Mouse (Mus musculus): Measurements from ENCODE around the gene Sag. TPM values are rescaled to one million over a fixed set of nuclear protein-coding genes. Genes with fewer than 3 reads are reported as not detected.

Sag gene
- polyA plus RNA-seq, 1 experiment from 2014 or later, result 0.53 TPM

DNA sequence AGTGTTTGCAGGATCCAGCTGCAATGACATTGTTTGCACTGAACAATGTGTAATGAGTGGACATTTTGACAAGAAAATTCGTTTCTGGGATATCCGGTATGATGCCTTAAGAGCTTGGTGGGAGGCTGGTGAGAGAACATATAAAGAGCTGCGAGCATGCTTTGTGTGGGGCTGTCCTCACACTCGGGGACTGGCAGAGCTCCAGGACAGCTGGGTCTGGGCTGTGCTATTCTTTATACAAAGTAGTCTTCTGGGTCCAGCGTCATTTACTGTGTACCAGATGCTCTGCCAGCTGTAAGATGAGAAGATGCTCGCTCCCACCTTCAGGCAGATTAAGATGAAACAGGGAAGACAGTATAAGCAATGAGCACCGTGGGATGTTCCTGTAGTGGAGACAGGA lies 17.2 kb upstream of the Sag start:
- 45% methylated on average over 7 of the region's 7 CpGs for WGBS
- Histone ChIP-seq H3K27me3 (ENCODE audit: control insufficient read depth, insufficient read depth, low read length) (no peaks in the 10 kb centered on the region), H3K4me3 (ENCODE audit: low read depth, low read length) (no peak overlapping the region), H3K27ac (replicated peaks) (peak overlapping the region; percentile 49; the same call in 1 of the 2 replicates), H3K4me2 (replicated peaks; ENCODE audit: low read depth) (no peak overlapping the region), H3K9me3 (ENCODE audit: control insufficient read depth, low read length) (no peaks in the 10 kb centered on the region), H3K9ac (ENCODE audit: low read length) (no peak overlapping the region), H3K4me1 (replicated peaks; ENCODE audit: control insufficient read depth, insufficient read depth) (no peaks in the 10 kb centered on the region), H3K36me3 (ENCODE audit: control insufficient read depth, insufficient read depth, low read length) (peaks cover 30% of the 10 kb centered on the region)
- TF ChIP-seq EP300 (optimal IDR thresholded peaks at IDR 0.05), result no peak
- TF ChIP-seq CTCF (IDR thresholded peaks at IDR 0.05; ENCODE audit: low read depth), result no peak
- ATAC-seq (ENCODE audit: low FRiP score, low TSS enrichment) (peak; percentile 59; the same call in 1 of the 2 replicates), DNase-seq (ENCODE audit: low spot score) (peak; percentile 25)

DNA sequence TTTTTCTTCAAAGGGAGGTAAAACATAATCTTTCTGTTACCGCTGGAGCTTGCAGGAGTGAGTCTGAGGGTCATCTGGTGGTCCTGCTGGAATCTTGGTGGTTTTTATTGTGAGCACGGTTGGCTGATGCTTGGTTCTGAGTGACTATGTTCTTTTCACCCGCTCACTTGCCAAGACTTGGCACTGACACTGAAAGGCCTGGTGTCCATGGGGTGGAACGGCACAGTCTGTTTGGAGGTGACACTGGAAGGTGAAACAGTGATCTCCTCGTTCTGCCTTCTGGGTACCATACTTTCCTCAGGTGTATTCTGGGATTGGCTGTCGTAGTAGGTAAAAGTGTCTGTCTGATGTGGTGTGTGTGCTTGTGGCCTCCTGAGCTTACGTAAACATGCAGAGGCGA lies 13.8 kb upstream of the Sag start:
- Histone ChIP-seq H3K4me1 (replicated peaks; ENCODE audit: control insufficient read depth, insufficient read depth) (no peaks in the 10 kb centered on the region), H3K4me3 (ENCODE audit: low read depth, low read length) (no peak overlapping the region), H3K9ac (ENCODE audit: low read length) (no peak overlapping the region), H3K4me2 (replicated peaks; ENCODE audit: low read depth) (no peak overlapping the region), H3K27ac (replicated peaks) (no peak overlapping the region), H3K9me3 (ENCODE audit: control insufficient read depth, low read length) (no peaks in the 10 kb centered on the region), H3K27me3 (ENCODE audit: control insufficient read depth, insufficient read depth, low read length) (no peaks in the 10 kb centered on the region), H3K36me3 (ENCODE audit: control insufficient read depth, insufficient read depth, low read length) (peaks cover 31% of the 10 kb centered on the region)
- no peak for ATAC-seq (ENCODE audit: low FRiP score, low TSS enrichment)
- DNase-seq (ENCODE audit: low spot score), result no peak
- 91% methylated on average over 8 of the region's 8 CpGs for WGBS
- no peak for TF ChIP-seq EP300 (optimal IDR thresholded peaks at IDR 0.05)
- TF ChIP-seq CTCF (IDR thresholded peaks at IDR 0.05; ENCODE audit: low read depth), result no peak

DNA sequence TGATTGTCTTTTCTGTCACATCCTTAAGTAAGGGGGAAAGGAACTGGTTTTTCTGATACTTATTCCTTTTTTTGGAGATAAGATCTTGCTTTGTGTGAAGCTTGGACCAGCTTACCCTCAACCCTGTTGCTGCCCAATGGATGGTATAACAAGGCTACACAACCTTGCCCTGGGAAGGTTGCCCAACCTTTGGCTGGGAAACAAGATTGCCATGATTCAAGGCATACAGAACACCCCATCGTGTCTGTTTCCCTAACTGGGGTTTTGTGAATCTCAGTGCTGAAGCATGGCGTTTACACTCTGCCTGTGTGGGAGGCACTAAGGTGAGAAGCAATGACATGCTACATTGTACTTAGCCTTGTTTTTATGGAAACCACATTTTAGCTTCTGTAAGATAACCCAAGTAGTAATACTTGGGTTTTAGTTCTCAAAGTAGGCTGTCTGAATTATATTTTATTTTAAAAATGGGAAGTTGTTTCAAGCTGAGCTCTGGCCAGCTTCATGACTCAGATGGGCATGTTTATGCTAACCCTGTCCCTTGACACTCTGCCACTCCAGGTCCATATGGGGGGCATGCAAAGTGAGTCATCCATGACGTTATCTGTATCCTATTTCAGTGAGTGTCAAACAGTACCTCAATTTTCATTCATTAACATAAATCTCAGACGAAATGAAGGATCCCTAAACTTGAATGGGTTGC lies 10.9 kb upstream of the Sag start:
- Histone ChIP-seq H3K27me3 (ENCODE audit: control insufficient read depth, insufficient read depth, low read length) (no peaks in the 10 kb centered on the region), H3K4me1 (replicated peaks; ENCODE audit: control insufficient read depth, insufficient read depth) (no peaks in the 10 kb centered on the region), H3K4me2 (replicated peaks; ENCODE audit: low read depth) (no peak overlapping the region), H3K4me3 (ENCODE audit: low read depth, low read length) (no peak overlapping the region), H3K27ac (replicated peaks) (no peak overlapping the region), H3K9me3 (ENCODE audit: control insufficient read depth, low read length) (no peaks in the 10 kb centered on the region), H3K36me3 (ENCODE audit: control insufficient read depth, insufficient read depth, low read length) (peaks cover 19% of the 10 kb centered on the region), H3K9ac (ENCODE audit: low read length) (no peak overlapping the region)
- ATAC-seq (ENCODE audit: low FRiP score, low TSS enrichment), result no peak
- WGBS, result 76% methylated on average over 4 of the region's 4 CpGs
- no peak for DNase-seq (ENCODE audit: low spot score)
- TF ChIP-seq CTCF (IDR thresholded peaks at IDR 0.05; ENCODE audit: low read depth) (no peak), EP300 (optimal IDR thresholded peaks at IDR 0.05) (no peak)

DNA sequence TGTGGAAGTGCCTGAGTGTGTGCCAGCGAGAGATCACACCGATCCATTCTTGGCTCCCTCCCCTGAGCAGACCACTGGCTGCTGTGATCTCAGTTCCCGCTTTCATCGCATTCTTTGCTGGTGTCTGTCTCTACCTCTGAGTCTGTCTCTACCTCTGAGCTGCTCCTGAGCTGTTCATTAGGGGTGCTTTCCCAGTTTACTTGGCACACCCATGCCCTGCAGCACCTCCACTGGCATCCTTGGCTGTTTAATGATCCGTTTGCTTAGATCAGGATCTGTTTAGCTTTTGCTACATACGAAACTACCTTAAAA lies 10.4 kb upstream of the Sag start:
- no peaks in the 10 kb centered on the region for H3K4me1 ChIP-seq (replicated peaks; ENCODE audit: control insufficient read depth, insufficient read depth)
- no peaks in the 10 kb centered on the region for H3K27me3 ChIP-seq (ENCODE audit: control insufficient read depth, insufficient read depth, low read length)
- no peak overlapping the region for H3K4me3 ChIP-seq (ENCODE audit: low read depth, low read length)
- DNase-seq (ENCODE audit: low spot score), result no peak
- H3K27ac ChIP-seq (replicated peaks), result no peak overlapping the region
- no peak overlapping the region for H3K4me2 ChIP-seq (replicated peaks; ENCODE audit: low read depth)
- no peak for TF ChIP-seq EP300 (optimal IDR thresholded peaks at IDR 0.05)
- 80% methylated on average over 6 of the region's 6 CpGs for WGBS
- no peak for ATAC-seq (ENCODE audit: low FRiP score, low TSS enrichment)
- no peak overlapping the region for H3K9ac ChIP-seq (ENCODE audit: low read length)
- H3K36me3 ChIP-seq (ENCODE audit: control insufficient read depth, insufficient read depth, low read length), result peaks cover 19% of the 10 kb centered on the region
- H3K9me3 ChIP-seq (ENCODE audit: control insufficient read depth, low read length), result no peaks in the 10 kb centered on the region

DNA sequence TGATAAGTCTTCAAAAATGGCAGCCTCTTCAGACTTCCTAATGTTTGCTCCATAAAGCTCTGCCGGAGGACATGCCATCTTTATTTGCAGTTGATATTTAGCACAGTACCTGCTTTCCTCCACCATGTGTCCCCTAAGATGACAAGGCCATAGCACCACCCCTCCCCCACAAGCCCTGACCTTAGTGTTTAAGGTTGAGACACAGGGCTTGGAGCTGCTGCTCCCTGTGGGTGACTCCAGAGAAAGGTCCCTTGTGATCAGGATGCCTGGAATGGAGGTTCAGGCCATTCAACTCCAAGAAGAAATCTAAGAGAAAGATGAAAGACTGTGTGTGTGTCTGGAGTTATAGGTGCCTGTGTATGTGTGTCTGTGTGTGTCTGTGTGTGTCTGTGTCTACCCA lies 5.8 kb upstream of the Sag start:
- 70% methylated on average over 1 of the region's 1 CpGs for WGBS
- Histone ChIP-seq H3K9ac (ENCODE audit: low read length) (no peak overlapping the region), H3K9me3 (ENCODE audit: control insufficient read depth, low read length) (no peaks in the 10 kb centered on the region), H3K36me3 (ENCODE audit: control insufficient read depth, insufficient read depth, low read length) (no peaks in the 10 kb centered on the region), H3K4me2 (replicated peaks; ENCODE audit: low read depth) (no peak overlapping the region), H3K27ac (replicated peaks) (no peak overlapping the region), H3K27me3 (ENCODE audit: control insufficient read depth, insufficient read depth, low read length) (no peaks in the 10 kb centered on the region), H3K4me1 (replicated peaks; ENCODE audit: control insufficient read depth, insufficient read depth) (no peaks in the 10 kb centered on the region), H3K4me3 (ENCODE audit: low read depth, low read length) (no peak overlapping the region)
- no peak for ATAC-seq (ENCODE audit: low FRiP score, low TSS enrichment)
- DNase-seq (ENCODE audit: low spot score), result no peak
- TF ChIP-seq EP300 (optimal IDR thresholded peaks at IDR 0.05) (no peak), CTCF (IDR thresholded peaks at IDR 0.05; ENCODE audit: low read depth) (no peak)

DNA sequence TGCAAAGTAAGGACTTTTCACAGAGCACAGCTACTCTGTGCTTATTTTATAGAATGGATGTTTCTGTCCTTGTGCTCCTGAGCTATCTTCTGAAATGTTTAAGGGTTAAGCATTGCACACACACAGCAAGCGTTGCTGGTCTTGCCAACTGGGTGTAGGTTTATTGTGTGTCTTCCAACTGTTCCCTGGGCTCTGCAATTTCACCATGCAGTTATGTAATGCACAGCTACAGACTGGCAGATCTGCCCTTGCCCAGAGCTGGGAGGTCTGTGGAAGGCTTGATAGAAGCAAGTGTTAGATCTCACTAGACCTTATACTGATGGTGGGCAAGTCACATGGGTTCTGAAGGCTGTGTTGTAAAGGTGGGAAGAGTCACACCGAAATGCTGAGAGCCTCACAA lies 5.2 kb upstream of the Sag start:
- H3K4me3 ChIP-seq (ENCODE audit: low read depth, low read length), result no peak overlapping the region
- no peaks in the 10 kb centered on the region for H3K4me1 ChIP-seq (replicated peaks; ENCODE audit: control insufficient read depth, insufficient read depth)
- no peak overlapping the region for H3K9ac ChIP-seq (ENCODE audit: low read length)
- 68% methylated on average over 2 of the region's 2 CpGs for WGBS
- H3K27ac ChIP-seq (replicated peaks), result no peak overlapping the region
- no peaks in the 10 kb centered on the region for H3K36me3 ChIP-seq (ENCODE audit: control insufficient read depth, insufficient read depth, low read length)
- H3K9me3 ChIP-seq (ENCODE audit: control insufficient read depth, low read length), result no peaks in the 10 kb centered on the region
- DNase-seq (ENCODE audit: low spot score), result no peak
- no peaks in the 10 kb centered on the region for H3K27me3 ChIP-seq (ENCODE audit: control insufficient read depth, insufficient read depth, low read length)
- TF ChIP-seq CTCF (IDR thresholded peaks at IDR 0.05; ENCODE audit: low read depth), result no peak
- TF ChIP-seq EP300 (optimal IDR thresholded peaks at IDR 0.05), result no peak
- H3K4me2 ChIP-seq (replicated peaks; ENCODE audit: low read depth), result no peak overlapping the region
- no peak for ATAC-seq (ENCODE audit: low FRiP score, low TSS enrichment)

Measured in stomach, postnatal 0 days (tissue).